Mouse (Mus musculus): ENCODE data around the gene Fgfr2.

GRCm38 (mm10) chr7:133094711-133095495, 28.2 kb downstream of the Fgfr2 start:
- TF ChIP-seq CEBPB (IDR thresholded peaks at IDR 0.05; ENCODE audit: low read depth), result no peak
- no peak for TF ChIP-seq CTCF (IDR thresholded peaks at IDR 0.05; ENCODE audit: control insufficient read depth, insufficient read depth, insufficient read length)
- TF ChIP-seq MAX (IDR thresholded peaks at IDR 0.05), result no peak
- TF ChIP-seq MYOG (IDR thresholded peaks at IDR 0.05; ENCODE audit: control insufficient read depth, extremely low read depth, insufficient read length), result no peak
- no peak for TF ChIP-seq USF1 (IDR thresholded peaks at IDR 0.05; ENCODE audit: low read depth)
